Mouse (Mus musculus): ENCODE measurements around the gene 1110032A03Rik. TPM values are rescaled to one million over a fixed set of nuclear protein-coding genes. Genes with fewer than 3 reads are reported as not detected.

The 1110032A03Rik gene
- polyA plus RNA-seq, 1 experiment from 2014 or later = 23.2 TPM

DNA sequence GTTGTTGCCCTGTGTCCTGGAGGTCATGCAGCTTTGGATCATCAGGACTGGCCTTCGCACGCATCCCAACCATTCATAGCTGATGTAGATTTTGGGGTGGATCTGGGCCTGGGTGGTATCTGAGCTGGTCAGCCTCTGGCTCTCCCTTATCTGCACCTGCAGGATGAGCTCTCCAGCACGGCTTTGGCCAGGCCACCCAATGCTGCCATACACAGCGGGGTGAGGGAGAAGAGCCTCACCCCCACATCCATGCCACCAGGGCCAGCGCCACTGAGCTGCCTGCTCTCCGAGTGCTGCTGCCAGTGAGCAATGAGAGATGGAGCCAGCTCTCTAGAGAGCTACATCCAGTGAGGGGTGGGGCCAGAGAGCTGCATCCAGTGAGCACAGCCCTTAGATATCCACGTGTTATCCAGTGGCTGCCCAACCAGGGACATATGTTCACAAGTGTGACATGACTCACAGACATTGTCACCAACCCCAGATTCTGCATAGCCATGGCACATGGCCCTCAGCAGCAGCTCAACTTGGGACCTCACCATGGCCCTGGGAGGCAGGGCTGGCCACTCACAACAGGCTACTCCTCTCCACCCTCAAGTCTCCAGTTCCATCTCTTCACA is 27.8 kb upstream of the 1110032A03Rik start:
- Histone ChIP-seq H3K36me3 (replicated peaks) (peaks cover 85% of the 10 kb centered on the region), H3K9me3 (no peaks in the 10 kb centered on the region)
- 89% methylated on average over 7 of the region's 7 CpGs for WGBS

DNA sequence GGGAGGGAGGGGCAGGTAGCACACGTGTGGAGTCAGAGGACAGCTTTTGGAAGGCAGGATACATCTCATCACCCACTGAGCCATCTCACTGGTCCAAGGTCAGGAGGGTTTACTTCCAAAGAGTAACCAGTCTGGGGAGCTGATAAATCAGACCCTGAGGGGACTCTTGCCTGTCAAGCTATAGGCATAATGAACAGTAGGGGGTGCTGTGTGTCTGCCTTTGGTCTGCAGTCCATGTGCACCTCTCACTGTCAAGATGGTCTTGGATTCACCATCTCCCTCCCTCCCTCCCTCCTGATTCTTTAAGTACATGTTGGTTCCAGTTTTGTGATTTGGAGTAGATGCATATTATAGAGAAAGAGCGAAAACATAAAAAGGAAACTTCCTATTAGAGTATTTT is 25.7 kb upstream of the 1110032A03Rik start:
- Histone ChIP-seq H3K4me3 (no peak overlapping the region), H3K4me1 (no peaks in the 10 kb centered on the region), H3K9me3 (no peaks in the 10 kb centered on the region), H3K36me3 (replicated peaks) (peaks cover 79% of the 10 kb centered on the region), H3K27ac (no peak overlapping the region), H3K27me3 (ENCODE audit: poor library complexity, severe bottlenecking) (no peaks in the 10 kb centered on the region)
- no peak for DNase-seq (ENCODE audit: extremely low spot score, low spot score)
- 62% methylated on average over 2 of the region's 2 CpGs for WGBS

More for the DNA sequence above, 27.8 kb upstream of the 1110032A03Rik start:
- no peaks in the 10 kb centered on the region for H3K27me3 ChIP-seq (ENCODE audit: poor library complexity, severe bottlenecking)
- no peak overlapping the region for H3K27ac ChIP-seq
- no peaks in the 10 kb centered on the region for H3K4me1 ChIP-seq
- no peak for DNase-seq (ENCODE audit: extremely low spot score, low spot score)
- H3K4me3 ChIP-seq = no peak overlapping the region

DNA sequence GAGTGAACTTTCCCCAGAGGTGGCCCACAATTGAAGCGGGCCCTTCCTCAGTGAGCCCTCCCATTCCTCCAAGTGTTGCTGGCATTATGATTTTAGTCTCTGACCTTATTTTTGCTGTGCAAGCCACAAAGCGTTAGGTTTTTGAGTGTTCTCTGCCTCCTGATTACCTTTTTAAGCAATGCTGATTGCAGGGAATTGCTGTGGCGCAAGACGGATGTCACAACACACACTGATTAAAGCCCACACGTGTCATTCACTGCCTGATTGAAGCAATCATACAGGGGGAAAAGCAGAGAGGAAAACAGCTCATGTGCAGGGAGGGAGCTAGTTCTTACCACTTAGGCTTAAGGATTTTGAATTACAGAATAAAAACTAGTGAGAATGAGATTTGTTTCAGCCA is 23.0 kb upstream of the 1110032A03Rik start:
- Histone ChIP-seq H3K27ac (no peak overlapping the region), H3K4me1 (no peaks in the 10 kb centered on the region), H3K9me3 (no peaks in the 10 kb centered on the region), H3K4me3 (no peak overlapping the region), H3K27me3 (ENCODE audit: poor library complexity, severe bottlenecking) (no peaks in the 10 kb centered on the region), H3K36me3 (replicated peaks) (peaks cover 71% of the 10 kb centered on the region)
- no peak for DNase-seq (ENCODE audit: extremely low spot score, low spot score)
- WGBS = 92% methylated on average over 5 of the region's 5 CpGs

- Histone ChIP-seq H3K4me1 (no peaks in the 10 kb centered on the region), H3K9me3 (no peaks in the 10 kb centered on the region), H3K27ac (no peak overlapping the region), H3K4me3 (no peak overlapping the region), H3K36me3 (replicated peaks) (peaks cover 66% of the 10 kb centered on the region), H3K27me3 (ENCODE audit: poor library complexity, severe bottlenecking) (no peaks in the 10 kb centered on the region)
- 94% methylated on average over 7 of the region's 7 CpGs for WGBS
- DNase-seq (ENCODE audit: extremely low spot score, low spot score) = no peak
Measured at GRCm38 (mm10) chr9:50797641-50798040, 22.3 kb upstream of the 1110032A03Rik start.

DNA sequence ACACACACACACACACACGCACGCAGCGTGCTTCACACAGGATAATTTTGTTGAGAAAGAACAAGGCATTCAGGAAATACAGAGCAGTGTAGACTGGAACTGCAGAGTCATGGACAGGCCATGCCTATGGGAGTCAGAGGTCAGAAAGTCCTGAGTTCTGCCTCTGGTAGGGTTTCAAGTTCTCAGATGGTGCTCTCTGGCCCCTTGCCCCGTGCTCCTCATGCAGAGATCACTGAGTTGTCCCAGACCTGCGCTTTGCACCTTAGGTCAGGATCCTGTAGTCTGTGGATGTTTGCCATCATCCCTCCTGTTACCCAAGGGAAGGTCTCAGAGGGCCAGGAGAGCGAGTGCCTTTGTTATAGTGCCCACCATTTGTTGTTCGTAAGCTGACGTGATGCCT is 21.5 kb upstream of the 1110032A03Rik start:
- Histone ChIP-seq H3K4me3 (no peak overlapping the region), H3K4me1 (no peaks in the 10 kb centered on the region), H3K27me3 (ENCODE audit: poor library complexity, severe bottlenecking) (no peaks in the 10 kb centered on the region), H3K27ac (no peak overlapping the region), H3K36me3 (replicated peaks) (peaks cover 68% of the 10 kb centered on the region), H3K9me3 (no peaks in the 10 kb centered on the region)
- WGBS = 95% methylated on average over 8 of the region's 8 CpGs
- no peak for DNase-seq (ENCODE audit: extremely low spot score, low spot score)

- no peak overlapping the region for H3K4me3 ChIP-seq
- WGBS = 89% methylated on average over 3 of the region's 3 CpGs
- no peaks in the 10 kb centered on the region for H3K27me3 ChIP-seq (ENCODE audit: poor library complexity, severe bottlenecking)
- peaks cover 68% of the 10 kb centered on the region for H3K36me3 ChIP-seq (replicated peaks)
- no peak for DNase-seq (ENCODE audit: extremely low spot score, low spot score)
- H3K4me1 ChIP-seq = no peaks in the 10 kb centered on the region
- no peaks in the 10 kb centered on the region for H3K9me3 ChIP-seq
- no peak overlapping the region for H3K27ac ChIP-seq
Measured at GRCm38 (mm10) chr9:50795266-50795665, 19.9 kb upstream of the 1110032A03Rik start.

DNA sequence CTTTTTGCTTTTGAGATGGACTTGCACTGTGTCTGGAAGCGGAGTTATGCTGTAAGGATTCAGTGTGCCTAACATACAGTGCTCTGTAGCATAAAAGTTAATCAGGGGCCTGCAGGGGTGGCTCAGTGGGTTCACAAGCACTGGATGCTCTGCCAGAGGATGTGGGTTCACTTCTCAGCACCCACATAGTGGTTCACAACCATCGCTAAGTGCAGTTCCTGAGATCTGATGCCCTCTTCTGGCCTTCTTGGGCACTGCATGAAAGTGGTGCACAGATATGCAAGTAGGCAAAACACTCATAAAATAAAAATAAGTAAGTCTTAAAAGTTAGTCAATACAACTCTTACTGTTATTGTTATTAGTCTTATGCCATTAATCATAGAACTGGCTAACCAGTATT is 6.8 kb upstream of the 1110032A03Rik start:
- Histone ChIP-seq H3K9me3 (no peaks in the 10 kb centered on the region), H3K27me3 (ENCODE audit: poor library complexity, severe bottlenecking) (no peaks in the 10 kb centered on the region), H3K4me1 (no peaks in the 10 kb centered on the region), H3K36me3 (replicated peaks) (peaks cover 94% of the 10 kb centered on the region), H3K27ac (no peak overlapping the region), H3K4me3 (no peak overlapping the region)
- peak; percentile 40 for DNase-seq (ENCODE audit: extremely low spot score, low spot score)
- WGBS = 71% methylated on average over 2 of the region's 2 CpGs

DNA sequence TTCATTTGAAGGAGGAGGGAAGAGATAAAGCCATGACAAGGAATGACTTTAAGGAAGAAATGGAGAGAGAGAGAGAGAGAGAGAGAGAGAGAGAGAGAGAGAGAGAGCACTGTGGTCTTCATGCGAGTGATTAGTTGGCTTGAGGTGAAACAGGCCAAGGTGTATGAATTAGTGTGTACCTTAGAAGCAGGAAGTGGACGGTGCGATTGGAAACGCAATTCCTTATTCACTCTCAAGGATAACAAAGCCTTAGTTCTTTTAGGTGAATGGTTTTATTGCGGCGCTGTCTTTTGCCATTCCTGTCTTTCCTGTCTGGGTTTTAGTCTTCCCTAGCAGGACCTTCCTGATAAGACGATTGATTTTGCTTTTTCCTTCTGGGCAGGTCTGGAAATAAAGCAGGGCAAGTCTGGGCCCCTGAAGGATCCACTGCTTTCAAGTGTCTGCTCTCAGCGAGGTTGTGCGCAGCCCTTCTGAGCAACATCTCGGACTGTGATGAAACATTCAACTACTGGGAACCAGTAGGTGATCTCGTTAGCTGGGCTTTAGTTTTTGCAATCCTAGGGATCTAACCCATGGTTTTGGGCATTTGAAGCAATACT is 941 bp upstream of the 1110032A03Rik start:
- H3K36me3 ChIP-seq (replicated peaks) = peaks cover 49% of the 10 kb centered on the region
- no peak overlapping the region; the same call in 1 of the 2 replicates for H3K27ac ChIP-seq
- WGBS = 73% methylated on average over 11 of the region's 11 CpGs
- H3K9me3 ChIP-seq = no peaks in the 10 kb centered on the region
- H3K4me1 ChIP-seq = peaks cover 26% of the 10 kb centered on the region
- H3K4me3 ChIP-seq = peak overlapping the region; percentile 91
- H3K27me3 ChIP-seq (ENCODE audit: poor library complexity, severe bottlenecking) = no peaks in the 10 kb centered on the region
- no peak for DNase-seq (ENCODE audit: extremely low spot score, low spot score)

DNA sequence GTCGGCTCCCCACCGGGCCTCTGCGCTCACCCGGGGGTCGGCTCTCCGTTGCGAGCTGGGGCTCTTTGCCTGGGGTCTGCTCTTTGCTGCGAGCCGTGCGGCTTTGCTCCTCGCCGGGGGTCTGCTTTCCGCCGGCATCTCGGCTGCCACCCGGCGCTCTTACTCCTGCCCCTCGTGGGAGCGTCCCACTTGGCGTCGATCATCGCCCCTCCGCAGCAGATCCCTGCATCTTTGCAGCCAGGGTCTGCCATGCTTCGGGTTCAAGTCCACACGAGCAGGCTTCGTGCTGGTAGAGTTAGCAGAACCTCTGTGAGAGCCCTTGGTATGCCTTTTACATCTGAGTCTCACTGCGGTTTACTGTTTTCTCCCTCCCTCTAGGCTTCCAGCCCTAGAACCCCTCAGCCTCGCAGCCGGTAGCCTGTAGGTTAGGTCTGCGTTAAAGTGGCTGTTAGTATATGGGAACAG is 374 bp upstream of the 1110032A03Rik start:
- 1% methylated on average over 30 of the region's 30 CpGs for WGBS
- Histone ChIP-seq H3K4me1 (peaks cover 26% of the 10 kb centered on the region), H3K4me3 (peak overlapping the region; percentile 91), H3K36me3 (replicated peaks) (peaks cover 46% of the 10 kb centered on the region), H3K27ac (peak overlapping the region; percentile 95), H3K9me3 (no peaks in the 10 kb centered on the region), H3K27me3 (ENCODE audit: poor library complexity, severe bottlenecking) (no peaks in the 10 kb centered on the region)
- DNase-seq (ENCODE audit: extremely low spot score, low spot score) = no peak

DNA sequence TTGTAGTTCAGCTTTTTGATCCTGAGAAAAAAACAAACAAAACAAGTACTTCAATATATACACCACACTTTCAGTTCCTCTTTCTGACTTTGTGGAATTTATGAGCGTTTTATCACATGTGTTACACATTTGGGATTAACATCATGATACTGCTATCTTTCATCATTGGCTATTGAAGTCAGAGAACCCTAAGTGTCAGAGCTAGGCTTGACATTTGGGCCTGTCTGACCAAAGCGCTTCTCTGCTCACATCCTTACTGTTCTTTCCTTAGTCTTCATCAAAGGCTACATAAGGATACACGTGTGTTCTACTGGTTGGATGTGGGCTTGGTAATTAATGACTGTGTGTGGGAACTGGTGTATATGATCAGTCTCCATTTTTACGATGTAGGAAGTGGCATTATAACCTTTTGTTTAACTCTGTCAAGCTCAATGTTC is 1.3 kb downstream of the 1110032A03Rik start:
- WGBS = 81% methylated on average over 4 of the region's 4 CpGs
- 0 out of 2 replicates have a peak overlapping the region, but pooled peaks have one; percentile 91 for H3K4me3 ChIP-seq

GRCm38 (mm10) chr9:50770011-50770410 is 5.3 kb downstream of the 1110032A03Rik start:
- Histone ChIP-seq H3K4me1 (peaks cover 34% of the 10 kb centered on the region), H3K27ac (no peak overlapping the region), H3K9me3 (no peaks in the 10 kb centered on the region), H3K27me3 (ENCODE audit: poor library complexity, severe bottlenecking) (no peaks in the 10 kb centered on the region), H3K4me3 (no peak overlapping the region), H3K36me3 (replicated peaks) (peaks cover 16% of the 10 kb centered on the region)
- WGBS = 82% methylated on average over 2 of the region's 2 CpGs
- DNase-seq (ENCODE audit: extremely low spot score, low spot score) = no peak

More for the DNA sequence above, 1.3 kb downstream of the 1110032A03Rik start:
- no peaks in the 10 kb centered on the region for H3K27me3 ChIP-seq (ENCODE audit: poor library complexity, severe bottlenecking)
- H3K36me3 ChIP-seq (replicated peaks) = peaks cover 31% of the 10 kb centered on the region
- H3K9me3 ChIP-seq = no peaks in the 10 kb centered on the region
- DNase-seq (ENCODE audit: extremely low spot score, low spot score) = no peak
- peaks cover 30% of the 10 kb centered on the region for H3K4me1 ChIP-seq
- H3K27ac ChIP-seq = no peak overlapping the region

- Histone ChIP-seq H3K4me1 (peaks cover 23% of the 10 kb centered on the region), H3K27me3 (ENCODE audit: poor library complexity, severe bottlenecking) (no peaks in the 10 kb centered on the region), H3K36me3 (replicated peaks) (peaks cover 16% of the 10 kb centered on the region), H3K4me3 (peak within 1 kb of the TSS; percentile 73), H3K9me3 (no peaks in the 10 kb centered on the region), H3K27ac (peak within 1 kb of the TSS; percentile 94)
- DNase-seq (ENCODE audit: extremely low spot score, low spot score) = peak; percentile 96
- 5% methylated on average over 59 of the region's 59 CpGs for WGBS
Measured at GRCm38 (mm10) chr9:50768107-50769002, 7.0 kb downstream of the 1110032A03Rik start, which contains the start of gene Fdxacb1. Fdxacb1 (plus strand) TSS chr9:50768236.
